Mouse (Mus musculus) stomach, postnatal 0 days (tissue): Measurements from ENCODE around the gene Hmx2.

Experiments
- CTCF ChIP-seq: IDR thresholded peaks from 2 replicates; pipeline ENCODE4 v1.5.1; 2016; ENCODE audit warnings: antibody characterized with exemption, low read depth, mild to moderate bottlenecking, moderate library complexity
- EP300 ChIP-seq: optimal IDR thresholded peaks from 2 replicates; pipeline ENCODE3; 2016; ENCODE audit warnings: antibody characterized with exemption

DNA sequence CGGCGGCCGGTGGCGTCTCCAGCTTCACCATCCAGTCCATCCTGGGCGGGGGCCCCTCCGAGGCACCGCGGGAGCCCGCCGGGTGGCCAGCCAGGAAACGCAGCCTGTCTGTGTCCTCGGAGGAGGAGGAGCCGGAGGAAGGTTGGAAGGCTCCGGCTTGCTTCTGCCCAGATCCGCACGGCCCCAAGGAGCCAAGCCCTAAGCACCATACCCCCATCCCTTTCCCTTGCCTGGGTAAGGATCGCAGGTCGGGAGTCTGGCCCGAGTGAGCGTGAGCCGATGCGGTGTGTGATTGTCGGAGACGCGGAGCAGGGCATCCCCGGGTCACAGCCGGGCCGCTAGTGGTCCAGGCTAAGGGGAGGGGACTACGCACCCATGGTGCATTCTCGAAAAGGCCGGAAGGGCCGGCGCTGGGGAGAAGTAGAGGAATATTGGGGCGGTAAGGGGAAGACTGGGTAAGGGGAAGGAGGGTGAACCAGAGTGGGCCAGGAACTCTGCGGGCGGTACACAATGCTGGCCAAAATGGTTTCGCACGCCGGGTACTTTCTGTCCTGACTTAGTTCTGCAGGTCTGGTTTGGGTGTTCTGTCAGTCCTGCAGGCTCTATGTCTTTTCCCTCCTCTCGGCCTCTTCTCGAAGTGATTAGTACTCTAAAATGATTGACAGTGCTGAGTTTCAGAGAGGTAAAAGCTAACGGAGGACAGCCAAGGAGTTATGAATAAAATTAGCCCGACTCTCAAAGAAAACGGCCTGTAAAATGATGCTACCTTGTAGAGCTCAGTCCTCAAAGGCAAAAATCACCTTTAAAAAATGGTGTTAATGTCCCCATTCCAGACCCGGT is 6.0 kb downstream of the Hmx2 start:
- no peak for TF ChIP-seq CTCF
- no peak for TF ChIP-seq EP300
